Mouse (Mus musculus) embryonic fibroblast, embryonic 13.5 days (primary cell): ENCODE data around the gene Rbks. TPM values are rescaled to one million over a fixed set of nuclear protein-coding genes. Genes with fewer than 3 reads are reported as not detected.
A peak's percentile ranks its signal among the peaks of the same experiment; 100 is the strongest.

Source experiments
- H3K27ac ChIP-seq: 2 replicates; pipeline ENCODE4 v1.5.1; 2012; ENCODE audit warnings: low read length, control low read depth, inconsistent platforms; ENCODE audit not compliant: insufficient read depth
- H3K4me1 ChIP-seq: 2 replicates; pipeline ENCODE4 v1.6.1; 2011; ENCODE audit warnings: low read length; ENCODE audit not compliant: control insufficient read depth, insufficient read depth
- H3K4me3 ChIP-seq: 2 replicates; pipeline ENCODE4 v1.5.1; 2011; ENCODE audit warnings: mild to moderate bottlenecking, control low read depth, low read length; ENCODE audit not compliant: insufficient read depth
- CTCF ChIP-seq: IDR thresholded peaks from 2 replicates; pipeline ENCODE4 v1.5.1; 2011; ENCODE audit warnings: mild to moderate bottlenecking, control low read depth, low read length, moderate library complexity, borderline replicate concordance; ENCODE audit not compliant: insufficient read depth
- POLR2A ChIP-seq: IDR thresholded peaks from 2 replicates; pipeline ENCODE4 v1.6.1; 2011; ENCODE audit warnings: low read depth, mild to moderate bottlenecking, control low read depth, low read length, moderate library complexity
- polyA plus RNA-seq: library from polyadenylated mRNA; stranded (reverse); fragments of >200 nt; gene quantifications from 2 replicates; pipeline ENCODE4 v1.2.4, GENCODE M21; 2011; ENCODE audit warnings: low read depth; ENCODE audit not compliant: missing spikeins, insufficient read length

Rbks gene
- polyA plus RNA-seq, 1 experiment, result not detected

DNA sequence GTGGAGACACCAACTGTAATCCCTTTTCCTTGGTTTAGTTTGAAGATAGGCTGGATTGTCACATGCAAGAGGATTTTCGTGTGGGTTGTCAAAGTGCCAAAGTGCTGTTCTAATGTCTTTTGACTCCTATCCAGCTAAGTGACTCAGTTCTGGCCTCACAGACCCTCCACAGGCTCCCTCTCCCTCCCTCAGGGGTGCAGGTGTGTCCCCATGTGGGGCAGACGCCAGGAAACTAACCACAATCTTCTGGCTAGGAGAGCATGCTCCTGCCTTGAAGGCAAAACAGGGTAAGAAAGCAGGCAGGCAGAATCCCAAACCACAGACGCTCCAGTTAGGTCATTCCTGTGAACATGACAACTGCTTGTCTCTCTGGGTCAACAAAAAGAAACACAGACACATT is 91.3 kb downstream of the Rbks start:
- Histone ChIP-seq H3K4me1 (peaks cover 8% of the 10 kb centered on the region), H3K4me3 (no peak overlapping the region), H3K27ac (peak overlapping the region; percentile 73)
- TF ChIP-seq POLR2A (no peak), CTCF (no peak)

DNA sequence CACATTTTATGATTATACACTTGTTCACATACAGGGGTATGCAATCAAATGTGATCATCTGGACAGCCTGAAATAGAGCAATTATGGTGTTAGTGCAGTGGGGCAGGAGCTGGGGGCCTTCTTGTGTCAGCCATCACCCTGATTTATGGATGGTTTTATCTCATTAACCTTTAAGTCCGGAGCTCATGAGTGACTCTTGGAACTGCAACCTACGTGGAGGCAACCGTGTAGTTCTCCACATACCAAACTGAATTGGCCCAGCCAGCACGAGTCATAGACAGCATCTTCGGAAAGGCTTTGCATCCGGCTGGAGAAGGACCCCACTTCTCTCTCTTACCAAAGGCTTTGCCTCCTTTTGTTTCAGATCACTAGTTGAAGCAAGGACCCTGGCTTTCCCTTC is 93.7 kb downstream of the Rbks start:
- Histone ChIP-seq H3K27ac (no peak overlapping the region), H3K4me3 (no peak overlapping the region), H3K4me1 (peaks cover 8% of the 10 kb centered on the region)
- TF ChIP-seq CTCF (no peak), POLR2A (no peak)

DNA sequence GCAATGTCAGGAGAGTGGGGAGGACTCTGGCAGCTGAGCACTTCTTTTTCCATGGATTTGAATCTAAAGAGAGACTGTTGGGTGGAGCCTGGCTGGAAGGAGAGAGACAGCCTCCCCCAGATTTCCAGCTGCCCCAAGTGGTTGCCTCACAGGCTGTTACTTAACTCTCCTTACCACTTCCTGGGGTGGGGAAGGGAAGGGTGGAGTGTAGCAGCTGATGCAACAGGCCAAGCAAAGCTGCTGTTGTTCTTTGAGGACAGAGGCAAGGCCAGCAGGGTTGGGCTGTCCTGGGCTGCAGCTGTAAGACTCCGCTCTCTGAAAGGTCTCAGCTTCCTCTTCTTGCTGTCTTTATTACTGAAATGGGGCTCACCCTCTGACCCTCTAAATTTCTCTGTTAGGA is 95.0 kb downstream of the Rbks start:
- Histone ChIP-seq H3K27ac (peak overlapping the region; percentile 92), H3K4me1 (peaks cover 8% of the 10 kb centered on the region)

DNA sequence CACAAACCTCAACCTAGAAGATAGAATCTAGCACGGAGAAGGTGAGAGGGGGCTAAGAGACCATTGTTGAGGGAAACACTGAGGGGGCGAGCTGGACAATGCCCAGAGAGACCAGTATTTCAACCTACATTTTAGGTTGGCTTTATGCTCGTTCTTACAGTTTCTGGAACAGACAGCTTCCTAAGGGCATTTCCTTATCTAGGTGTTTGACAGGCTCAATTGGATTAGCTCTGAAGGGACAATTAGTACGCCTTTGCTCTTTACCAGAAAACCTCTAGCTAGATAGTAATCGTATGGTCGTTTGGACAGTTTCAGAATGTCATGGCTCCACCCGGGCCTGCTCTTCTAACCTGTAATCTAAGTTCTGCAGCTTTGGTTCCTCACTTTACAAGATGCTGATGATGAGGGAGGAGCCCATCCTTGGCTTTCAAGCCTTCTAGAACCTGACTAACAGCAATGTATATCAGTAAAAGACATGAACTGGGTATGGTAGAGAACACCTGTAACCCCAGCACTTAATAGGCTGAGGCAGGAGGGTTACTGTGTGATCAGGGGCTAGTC is 96.2 kb downstream of the Rbks start:
- TF ChIP-seq POLR2A, result no peak
- no peak for TF ChIP-seq CTCF
- H3K4me1 ChIP-seq, result peaks cover 12% of the 10 kb centered on the region
- H3K4me3 ChIP-seq, result no peak overlapping the region
- H3K27ac ChIP-seq, result no peak overlapping the region

More for the DNA sequence above, 95.0 kb downstream of the Rbks start:
- no peak overlapping the region for H3K4me3 ChIP-seq
- TF ChIP-seq POLR2A (peak; percentile 71), CTCF (no peak)

DNA sequence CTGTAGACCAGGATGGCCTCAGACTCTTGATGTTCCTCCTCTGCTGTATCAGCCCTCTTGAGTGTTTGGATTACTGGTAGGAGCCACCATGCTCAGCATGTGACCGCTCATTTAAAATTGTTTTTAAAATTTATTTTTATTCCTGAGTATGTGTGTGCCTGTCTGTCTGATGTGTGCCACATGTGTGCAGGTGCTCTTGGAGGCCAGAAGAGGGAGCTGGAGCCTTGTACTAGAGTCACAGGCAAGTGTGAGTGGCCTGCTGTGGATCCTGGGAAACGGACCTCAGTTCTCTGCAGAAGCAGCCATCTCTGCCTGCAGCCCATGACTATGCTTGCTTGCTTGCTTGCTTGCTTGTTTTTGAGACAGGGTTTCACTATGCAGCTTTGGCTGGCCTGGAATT is 98.3 kb downstream of the Rbks start:
- peak; percentile 21; the same call in 1 of the 2 replicates for TF ChIP-seq CTCF
- no peak for TF ChIP-seq POLR2A
- Histone ChIP-seq H3K27ac (peak overlapping the region; percentile 76; the same call in 1 of the 2 replicates), H3K4me1 (peaks cover 9% of the 10 kb centered on the region), H3K4me3 (no peak overlapping the region)

DNA sequence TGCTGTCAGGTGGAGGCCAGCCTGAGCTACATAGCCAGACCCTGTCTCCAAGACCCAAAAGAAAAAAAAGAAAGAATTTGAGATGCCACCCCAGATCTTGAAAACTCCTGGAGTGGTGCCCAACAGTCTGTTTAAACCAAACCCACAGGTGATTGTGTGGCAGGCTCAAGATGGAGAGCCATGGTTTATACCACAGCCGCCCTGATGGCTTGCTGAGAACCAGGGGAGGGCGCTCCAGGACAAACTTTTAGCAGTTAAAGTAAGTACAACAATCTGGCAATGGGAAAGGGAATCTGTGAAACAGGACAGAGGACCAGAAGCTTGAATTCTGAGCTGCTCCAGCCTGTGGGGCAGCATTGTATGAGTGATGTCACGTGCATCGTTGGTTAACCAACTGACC is 98.8 kb downstream of the Rbks start:
- TF ChIP-seq CTCF (no peak), POLR2A (no peak)
- Histone ChIP-seq H3K4me3 (no peak overlapping the region), H3K4me1 (peaks cover 9% of the 10 kb centered on the region; the same call in 1 of the 2 replicates), H3K27ac (peak overlapping the region; percentile 76)

DNA sequence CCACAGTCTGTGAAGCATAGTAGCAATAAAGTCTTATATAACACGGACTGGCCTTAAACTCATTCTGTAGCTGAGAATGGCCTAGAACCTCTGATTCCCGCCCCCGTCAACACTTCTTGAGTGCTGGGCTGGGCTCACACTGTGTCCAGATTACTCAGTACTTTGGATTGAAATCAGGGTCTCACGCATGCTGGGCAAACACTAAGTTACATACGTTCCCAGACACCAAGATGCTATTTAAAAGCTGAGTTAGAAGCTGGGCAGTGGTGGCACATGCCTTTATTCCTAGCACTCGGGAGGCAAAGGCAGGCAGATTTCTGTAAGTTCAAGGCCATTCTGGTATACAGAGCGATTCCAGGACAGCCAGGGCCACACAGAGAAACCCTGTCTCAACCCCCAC is 99.3 kb downstream of the Rbks start:
- TF ChIP-seq CTCF (no peak), POLR2A (no peak)
- peak overlapping the region; percentile 76 for H3K27ac ChIP-seq
- peaks cover 9% of the 10 kb centered on the region; the same call in 1 of the 2 replicates for H3K4me1 ChIP-seq
- H3K4me3 ChIP-seq, result no peak overlapping the region

DNA sequence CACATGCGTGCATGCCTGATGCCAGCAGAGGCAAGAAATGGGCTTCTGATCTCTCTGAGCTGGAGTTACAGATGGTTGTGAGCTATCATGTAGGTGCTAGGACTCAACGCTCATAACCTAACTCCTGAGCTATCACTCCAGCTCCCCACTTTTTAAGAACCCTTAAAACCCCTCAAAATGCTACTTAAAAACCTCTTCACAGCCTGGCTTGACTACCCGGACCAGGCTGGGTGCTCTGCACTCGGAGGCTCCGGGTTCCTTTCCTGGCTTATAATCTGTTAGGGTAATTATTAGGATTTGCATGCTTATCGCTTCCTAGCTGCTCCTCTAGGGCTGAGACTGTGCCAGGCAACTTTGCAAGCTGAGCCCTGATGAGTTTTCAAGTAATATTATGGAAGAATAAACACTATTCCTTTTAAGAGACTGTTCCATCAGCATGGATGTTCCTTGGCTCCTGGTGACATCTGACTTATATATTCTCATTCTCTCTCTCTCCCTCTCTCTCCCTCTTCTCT is 99.9 kb downstream of the Rbks start:
- H3K4me3 ChIP-seq, result no peak overlapping the region

DNA sequence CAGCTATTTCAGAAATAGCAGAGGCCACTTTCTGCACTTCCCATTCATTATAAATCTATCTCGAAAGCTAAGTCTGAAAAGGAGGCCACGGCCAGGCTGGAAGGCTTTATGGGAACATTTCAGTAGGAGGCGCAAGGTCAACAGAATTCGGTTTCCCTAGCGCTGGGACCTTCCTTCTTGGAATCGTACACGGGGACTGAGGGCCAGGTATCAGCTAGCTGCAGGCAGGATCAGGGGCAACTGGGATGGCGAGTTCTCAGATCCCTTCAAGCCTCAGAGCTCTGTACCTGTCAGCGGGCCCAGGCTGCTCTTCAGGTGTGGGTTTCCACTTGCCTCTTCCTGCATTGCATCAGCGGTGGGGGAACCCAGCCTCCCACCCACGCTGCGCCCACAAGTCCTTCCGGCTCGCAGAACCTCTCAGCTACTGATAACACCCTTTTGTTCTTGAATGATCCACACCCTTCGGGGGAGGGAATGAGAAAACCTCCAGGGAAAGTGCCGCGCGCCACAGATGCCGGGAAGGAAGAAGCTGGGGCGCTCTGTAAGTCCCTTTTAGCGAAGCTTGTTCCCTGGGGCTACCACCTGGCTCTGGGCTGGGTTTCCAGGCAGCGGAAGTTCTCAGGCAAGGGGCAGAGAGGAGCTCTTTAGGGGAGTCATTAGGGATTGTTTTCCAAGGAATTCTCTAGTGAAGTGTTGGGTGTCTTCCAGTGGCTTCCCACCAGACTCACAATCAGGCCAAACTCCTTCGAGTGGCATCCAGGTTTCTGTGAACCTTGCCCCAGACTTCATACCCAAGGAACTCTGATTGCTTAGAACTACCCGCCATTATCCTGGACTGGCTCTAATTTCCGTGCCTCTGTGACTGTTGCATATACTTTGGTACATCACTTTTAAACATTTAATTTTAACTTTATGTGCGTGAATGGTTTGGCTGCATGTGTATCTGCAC is 100.7 kb downstream of the Rbks start, which contains the start of gene Mrpl33:
Gene Mrpl33, plus strand, starts transcription at position 455 of the 949 bp plus-strand sequence.
- 0 out of 2 replicates have a peak, but pooled peaks have one; percentile 9 for TF ChIP-seq CTCF
- peak; percentile 18; the same call in 1 of the 2 replicates for TF ChIP-seq POLR2A
- peak within 1 kb of the TSS; percentile 9; the same call in 1 of the 2 replicates for H3K4me3 ChIP-seq
- 0 out of 2 replicates have a peak, but pooled peaks cover 4% of the 10 kb centered on the region for H3K4me1 ChIP-seq
- peak within 1 kb of the TSS; percentile 76 for H3K27ac ChIP-seq

More for the DNA sequence above, 99.9 kb downstream of the Rbks start:
- Histone ChIP-seq H3K27ac (peak overlapping the region; percentile 76), H3K4me1 (0 out of 2 replicates have a peak, but pooled peaks cover 4% of the 10 kb centered on the region)
- TF ChIP-seq POLR2A (no peak), CTCF (no peak)
